Comparison of ENCODE assay signal across 29 mouse cellular contexts in the genomic region with DNA sequence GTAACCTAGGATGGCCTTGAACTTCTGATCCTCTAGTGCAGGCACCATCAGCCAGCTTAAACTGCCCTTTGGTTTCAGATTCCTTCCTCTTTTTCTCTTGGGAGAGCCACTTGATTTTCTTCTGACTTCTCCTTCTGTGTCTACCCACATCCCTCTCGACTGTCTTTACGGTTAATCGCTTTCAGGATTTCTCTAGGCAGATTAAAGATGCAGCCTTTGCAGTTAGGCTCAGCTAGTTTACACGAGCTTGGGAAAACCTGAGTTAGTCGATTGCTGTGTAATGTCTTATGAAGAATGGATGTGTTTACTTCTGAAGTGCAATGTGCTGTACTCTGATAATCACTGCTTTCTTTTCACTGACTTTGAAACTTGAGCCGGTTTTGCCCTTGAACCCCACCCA. TPM values are rescaled to one million over a fixed set of nuclear protein-coding genes. Genes with fewer than 3 reads are reported as not detected.
DNase-seq lines count a peak whose midpoint lies in the region; ATAC-seq and TF ChIP-seq lines count a peak whose summit lies in the region.
"Had no signal": no experiment of that assay in that cellular context is flagged by ENCODE, and none has a peak within 500 bp of the region (broad histone marks: within the 10 kb centered on the region; RNA-seq: fewer than 3 reads in every experiment).

No protein-coding gene starts in this region.

- H3K79me2 ChIP-seq in MEL (ENCODE audit: control insufficient read depth, insufficient read depth, low read length, poor library complexity) = peaks cover 2% of the 10 kb centered on the region; the same call in 1 of the 2 replicates

- no peaks in the 10 kb centered on the region for H3K9me3 ChIP-seq in MEL (replicated peaks; ENCODE audit: insufficient read depth, low read length)
- H3K9me3 ChIP-seq in liver, embryonic 12.5 days (replicated peaks) = no peaks in the 10 kb centered on the region
- H3K9me3 ChIP-seq in liver, postnatal 0 days (ENCODE audit: low read length) = no peaks in the 10 kb centered on the region
- H3K9me3 ChIP-seq in forebrain, embryonic 11.5 days (ENCODE audit: control insufficient read depth, low read length) = no peaks in the 10 kb centered on the region
- H3K9me3 ChIP-seq: limb, embryonic 13.5 days; lung, embryonic 15.5 days; neural tube, embryonic 15.5 days had no signal

- no peak overlapping the region for H3K27ac ChIP-seq in MEL (ENCODE audit: control insufficient read depth, low read depth, low read length)
- H3K27ac ChIP-seq in liver, embryonic 12.5 days = peak overlapping the region; percentile 94
- peak overlapping the region; percentile 66 for H3K27ac ChIP-seq in liver, postnatal 0 days (ENCODE audit: low read depth)
- no peak overlapping the region for H3K27ac ChIP-seq in forebrain, embryonic 11.5 days (ENCODE audit: low read depth, low read length)
- H3K27ac ChIP-seq: forebrain, embryonic 10.5 days; gastrocnemius, adult 2 months; hindbrain, embryonic 14.5 days; limb, embryonic 13.5 days; lung, embryonic 15.5 days; neural tube, embryonic 15.5 days; stomach, postnatal 0 days had no signal

- WGBS in lung, adult 2 months = 77% methylated on average over 6 of the region's 6 CpGs
- 45% methylated on average over 6 of the region's 6 CpGs for WGBS in liver, embryonic 12.5 days (ENCODE audit: insufficient replicate concordance)
- 60% methylated on average over 6 of the region's 6 CpGs for WGBS in liver, postnatal 0 days (ENCODE audit: insufficient replicate concordance)
- WGBS in forebrain, embryonic 11.5 days = 89% methylated on average over 6 of the region's 6 CpGs

- no peak for TF ChIP-seq RAD21 in MEL (IDR thresholded peaks at IDR 0.05; ENCODE audit: low read depth, low read length)

- peaks cover 10% of the 10 kb centered on the region for H3K4me1 ChIP-seq in lung, adult 2 months (ENCODE audit: control insufficient read depth, insufficient read depth, low read length)
- H3K4me1 ChIP-seq in MEL (ENCODE audit: control insufficient read depth in 1 of 2, insufficient read depth in 2 of 2, low read length in 2 of 2) = peaks cover 12 to 43% of the 10 kb centered on the region in 2 experiments
- peaks cover 92% of the 10 kb centered on the region for H3K4me1 ChIP-seq in liver, embryonic 12.5 days
- peaks cover 39% of the 10 kb centered on the region for H3K4me1 ChIP-seq in liver, postnatal 0 days (ENCODE audit: insufficient read depth)
- H3K4me1 ChIP-seq in forebrain, embryonic 11.5 days (replicated peaks; ENCODE audit: control insufficient read depth, insufficient read depth, low read length) = no peaks in the 10 kb centered on the region
- H3K4me1 ChIP-seq: neural tube, embryonic 15.5 days had no signal

- H3K36me3 ChIP-seq in MEL (ENCODE audit: control insufficient read depth in 1 of 2, insufficient read depth in 2 of 2, low read length in 2 of 2) = peaks cover 2 to 30% of the 10 kb centered on the region in 2 experiments; a peak in 3 of 4 replicates
- peaks cover 83% of the 10 kb centered on the region for H3K36me3 ChIP-seq in liver, embryonic 12.5 days
- H3K36me3 ChIP-seq in liver, postnatal 0 days (replicated peaks; ENCODE audit: insufficient read depth, low read length) = peaks cover 69% of the 10 kb centered on the region
- peaks cover 3% of the 10 kb centered on the region; the same call in 1 of the 2 replicates for H3K36me3 ChIP-seq in forebrain, embryonic 11.5 days (ENCODE audit: control insufficient read depth, insufficient read depth, low read length)

- H3K4me3 ChIP-seq in lung, adult 2 months (replicated peaks; ENCODE audit: extremely low read depth, low read depth, low read length) = no peak overlapping the region
- no peak overlapping the region for H3K4me3 ChIP-seq in MEL (ENCODE audit: control insufficient read depth in 1 of 2, insufficient read depth in 1 of 2, low read depth in 2 of 2, low read length in 2 of 2)
- H3K4me3 ChIP-seq in liver, embryonic 12.5 days = no peak overlapping the region
- H3K4me3 ChIP-seq in liver, postnatal 0 days (ENCODE audit: low read depth, low read length) = no peak overlapping the region
- H3K4me3 ChIP-seq in forebrain, embryonic 11.5 days (ENCODE audit: low read depth, low read length) = no peak overlapping the region
- H3K4me3 ChIP-seq: forebrain, embryonic 10.5 days; gastrocnemius, adult 2 months; limb, embryonic 13.5 days; lung, embryonic 15.5 days; neural tube, embryonic 15.5 days had no signal

- peak; percentile 15; the same call in 1 of the 2 replicates for ATAC-seq in liver, embryonic 12.5 days
- ATAC-seq in liver, postnatal 0 days = peak; percentile 16; the same call in 1 of the 2 replicates
- no peak for ATAC-seq in forebrain, embryonic 11.5 days (replicated peaks; ENCODE audit: low FRiP score)
- ATAC-seq: CD4-positive, CD25-positive, alpha-beta regulatory T cell, adult 4 months; forebrain, embryonic 16.5 days; intestine, postnatal 0 days had no signal

- H3K9ac ChIP-seq in MEL (ENCODE audit: control insufficient read depth, low read depth, low read length, poor library complexity, severe bottlenecking) = no peak overlapping the region
- peak overlapping the region; percentile 15; the same call in 1 of the 2 replicates for H3K9ac ChIP-seq in liver, embryonic 12.5 days
- no peak overlapping the region for H3K9ac ChIP-seq in liver, postnatal 0 days (replicated peaks)
- H3K9ac ChIP-seq in forebrain, embryonic 11.5 days (ENCODE audit: low read length) = no peak overlapping the region
- H3K9ac ChIP-seq: hindbrain, embryonic 14.5 days; limb, embryonic 13.5 days; lung, embryonic 15.5 days; neural tube, embryonic 15.5 days had no signal

- no peak overlapping the region for H3K4me2 ChIP-seq in liver, embryonic 12.5 days
- H3K4me2 ChIP-seq in liver, postnatal 0 days (ENCODE audit: low read depth, low read length) = 0 out of 2 replicates have a peak overlapping the region, but pooled peaks have one; percentile 24
- no peak overlapping the region for H3K4me2 ChIP-seq in forebrain, embryonic 11.5 days (ENCODE audit: low read depth, low read length, severe bottlenecking)
- H3K4me2 ChIP-seq: heart, embryonic 11.5 days; hindbrain, embryonic 14.5 days; limb, embryonic 13.5 days; lung, embryonic 15.5 days; neural tube, embryonic 15.5 days had no signal

- DNase-seq in lung, adult 2 months = peak; percentile 1
- no peak for DNase-seq in lung, adult 18-20 months
- DNase-seq in MEL (ENCODE audit: low read depth, low spot score) = peak; percentile 58
- DNase-seq in liver, postnatal 0 days = no peak
- no peak for DNase-seq in right cerebral cortex, adult 2 months (ENCODE audit: low spot score in 2 of 2)
- DNase-seq in layer of hippocampus, postnatal 25 days (ENCODE audit: extremely low spot score in 1 of 2, low spot score in 1 of 2) = no peak
- no peak for DNase-seq in forebrain, embryonic 11.5 days (ENCODE audit: low spot score)
- DNase-seq: adrenal gland, adult 8-10 months; cerebellum, adult 8-10 months; cerebellum, postnatal 36 days; gastrocnemius, adult 2 months; heart, adult 18-20 months; kidney, postnatal 25 days; lung, postnatal 4 days; midbrain, embryonic 14.5 days; retina, postnatal 1 day; right cerebral cortex, postnatal 25 days; spleen, adult 18-20 months had no signal

- no peak for TF ChIP-seq CTCF in lung, adult 2 months (IDR thresholded peaks at IDR 0.05; ENCODE audit: insufficient read depth, low read length)
- TF ChIP-seq CTCF in MEL (IDR thresholded peaks at IDR 0.05 in 2 of 3, conservative IDR thresholded peaks at IDR 0.05 in 1 of 3; ENCODE audit: control insufficient read depth in 1 of 3, insufficient read depth in 1 of 3, low read depth in 2 of 3, low read length in 3 of 3, poor library complexity in 1 of 3, severe bottlenecking in 1 of 3) = no peak
- TF ChIP-seq CTCF in liver, postnatal 0 days (IDR thresholded peaks at IDR 0.05; ENCODE audit: low read depth) = no peak

- TF ChIP-seq EP300 in MEL (IDR thresholded peaks at IDR 0.05; ENCODE audit: low read depth in 1 of 2, low read length in 2 of 2) = no peak
- peak; percentile 64 for TF ChIP-seq EP300 in liver, postnatal 0 days (IDR thresholded peaks at IDR 0.05; ENCODE audit: low read depth)

- TF ChIP-seq POLR2A in lung, adult 2 months (IDR thresholded peaks at IDR 0.05; ENCODE audit: borderline replicate concordance, extremely low read depth, low read depth, low read length) = no peak
- TF ChIP-seq POLR2A in MEL (IDR thresholded peaks at IDR 0.05; ENCODE audit: control insufficient read depth in 1 of 2, insufficient read depth in 1 of 2, low read depth in 1 of 2, low read length in 2 of 2, poor library complexity in 1 of 2) = no peak

- no peaks in the 10 kb centered on the region for H3K27me3 ChIP-seq in MEL (ENCODE audit: control insufficient read depth in 1 of 2, insufficient read depth in 2 of 2, low read length in 2 of 2)
- H3K27me3 ChIP-seq in liver, embryonic 12.5 days (replicated peaks) = no peaks in the 10 kb centered on the region
- H3K27me3 ChIP-seq in liver, postnatal 0 days (ENCODE audit: insufficient read depth, low read length) = no peaks in the 10 kb centered on the region
- no peaks in the 10 kb centered on the region for H3K27me3 ChIP-seq in forebrain, embryonic 11.5 days (ENCODE audit: control insufficient read depth, insufficient read depth, low read length)
- H3K27me3 ChIP-seq: limb, embryonic 13.5 days; lung, embryonic 15.5 days; neural tube, embryonic 15.5 days had no signal

TF ChIP-seq in MEL, 35 proteins besides CTCF, POLR2A, EP300 and RAD21:
- no peak for TF ChIP-seq ETS1 (IDR thresholded peaks at IDR 0.05; ENCODE audit: low read depth, low read length)
- TF ChIP-seq TAL1 (IDR thresholded peaks at IDR 0.05; ENCODE audit: low read length) = peak; percentile 14; the same call in 1 of the 2 replicates

RNA-seq across cellular contexts. Expression of a gene that starts 8.5 kb away (rescaled TPM):
- polyA plus RNA-seq in lung, adult 2 months (2012; rRNA removed) = 36.2 and 39.7 TPM in 2 replicates
- total RNA-seq in MEL (2012; rRNA removed) = 6.7 and 7.8 TPM in 2 replicates
- 10 to 100 TPM in 1 of 2 experiments, not detected in 1; 24.6 TPM for polyA plus RNA-seq in MEL (2012; ENCODE audit: insufficient read depth in 1 of 2, insufficient read length in 2 of 2, low read depth in 1 of 2, low replicate concordance in 2 of 2, missing spikeins in 1 of 2)
- 6.5 and 9.4 TPM in 2 replicates for polyA plus RNA-seq in liver, embryonic 12.5 days (2016; fragmentation: Nextera tagmentation; extraction: Ambion mirVana)
- 8.8 and 11.8 TPM in 2 replicates for polyA plus RNA-seq in liver, postnatal 0 days (2015; fragmentation: Nextera tagmentation; extraction: Ambion mirVana)
- total RNA-seq in layer of hippocampus, postnatal 25 days (2021) = 10 to 100 TPM; 12.9 to 13.7 TPM
- 5.6 and 7.4 TPM in 2 replicates for polyA plus RNA-seq in forebrain, embryonic 11.5 days (2014; fragmentation: Nextera tagmentation; extraction: Ambion mirVana)

Comparison
In these comparisons a context has a peak if more than half of its experiments do, and no peak if none do; other contexts are left out.
1. DNase-seq: peak in lung, adult 2 months (single experiment) and MEL (single experiment); none in lung, adult 18-20 months (0 of 2), liver, postnatal 0 days (single experiment), right cerebral cortex, adult 2 months (0 of 2), layer of hippocampus, postnatal 25 days (0 of 2) and forebrain, embryonic 11.5 days (single experiment).
2. H3K27ac ChIP-seq: peak in liver, embryonic 12.5 days (single experiment) and liver, postnatal 0 days (single experiment); none in MEL (single experiment) and forebrain, embryonic 11.5 days (single experiment).